ENCODE assay signal across 20 mouse cellular contexts in the genomic region with DNA sequence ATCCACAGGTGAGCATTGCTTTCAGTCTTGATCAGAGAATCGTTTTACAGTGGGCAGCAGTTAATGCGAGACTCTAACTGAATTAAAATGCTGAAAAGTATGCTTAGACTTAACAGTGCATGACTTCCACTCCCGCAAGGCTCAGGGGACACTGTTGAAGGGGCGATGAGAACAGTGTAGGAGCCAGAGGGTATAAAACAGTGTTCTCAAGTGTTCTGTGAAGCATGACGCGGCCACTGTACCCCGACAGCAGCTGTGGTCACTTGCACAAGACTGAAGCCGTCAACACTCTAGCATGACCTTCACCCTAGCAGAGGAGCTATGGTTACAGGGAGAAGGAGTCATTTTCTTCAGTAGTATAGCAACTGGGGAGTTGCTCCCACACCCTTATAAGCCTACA. TPM values are rescaled to one million over a fixed set of nuclear protein-coding genes. Genes with fewer than 3 reads are reported as not detected.
DNase-seq lines count a peak whose midpoint lies in the region; ATAC-seq and TF ChIP-seq lines count a peak whose summit lies in the region.
"Had no signal": no experiment of that assay in that cellular context is flagged by ENCODE, and none has a peak within 500 bp of the region (broad histone marks: within the 10 kb centered on the region; RNA-seq: fewer than 3 reads in every experiment).

No protein-coding gene starts in this region.

- peaks cover 6% of the 10 kb centered on the region; the same call in 1 of the 2 replicates for H3K36me3 ChIP-seq in heart, embryonic 16.5 days (ENCODE audit: control insufficient read depth, insufficient read depth)
- no peaks in the 10 kb centered on the region; the same call in 1 of the 2 replicates for H3K36me3 ChIP-seq in heart, adult 2 months (ENCODE audit: control insufficient read depth, insufficient read depth, low read length)
- H3K36me3 ChIP-seq in kidney, postnatal 0 days (ENCODE audit: insufficient read depth, low read length), result peaks cover 5% of the 10 kb centered on the region

- no peak overlapping the region for H3K4me3 ChIP-seq in heart, embryonic 16.5 days (ENCODE audit: low read length)
- no peak overlapping the region for H3K4me3 ChIP-seq in heart, adult 2 months
- no peak overlapping the region for H3K4me3 ChIP-seq in kidney, postnatal 0 days (replicated peaks; ENCODE audit: low read depth, low read length)
- H3K4me3 ChIP-seq: embryonic facial prominence, embryonic 15.5 days; gastrocnemius, adult 2 months; limb, embryonic 13.5 days; liver, embryonic 12.5 days; neural tube, embryonic 12.5 days had no signal

- H3K9ac ChIP-seq in heart, embryonic 16.5 days (ENCODE audit: low read length), result no peak overlapping the region
- no peak overlapping the region for H3K9ac ChIP-seq in heart, adult 2 months (ENCODE audit: low read depth, low read length)
- no peak overlapping the region for H3K9ac ChIP-seq in kidney, postnatal 0 days (ENCODE audit: low read depth, low read length)
- H3K9ac ChIP-seq: embryonic facial prominence, embryonic 15.5 days; hindbrain, embryonic 14.5 days; limb, embryonic 13.5 days; liver, embryonic 12.5 days; neural tube, embryonic 12.5 days had no signal

- TF ChIP-seq EP300 in heart, adult 2 months (IDR thresholded peaks at IDR 0.05; ENCODE audit: insufficient read depth, low read depth, low read length), result no peak

- intact Hi-C loops in heart, adult 2 months (cut with DNase I), result no loop called here

- peak overlapping the region; percentile 60 for H3K27ac ChIP-seq in heart, embryonic 16.5 days (ENCODE audit: low read length)
- H3K27ac ChIP-seq in heart, adult 2 months, result no peak overlapping the region
- peak overlapping the region; percentile 34; the same call in 1 of the 2 replicates for H3K27ac ChIP-seq in kidney, postnatal 0 days
- H3K27ac ChIP-seq: embryonic facial prominence, embryonic 15.5 days; gastrocnemius, adult 2 months; hindbrain, embryonic 14.5 days; limb, embryonic 13.5 days; liver, embryonic 12.5 days; neural tube, embryonic 12.5 days had no signal

- no peak; the same call in 1 of the 2 replicates for ATAC-seq in heart, embryonic 16.5 days (replicated peaks; ENCODE audit: extremely low read depth, insufficient read depth, low FRiP score)
- ATAC-seq in kidney, postnatal 0 days (replicated peaks; ENCODE audit: low FRiP score, low read depth), result no peak; the same call in 1 of the 2 replicates
- ATAC-seq: forebrain, embryonic 14.5 days; inflammation-experienced regulatory T-cells, adult 6 months; liver, embryonic 12.5 days; Patski had no signal

- TF ChIP-seq POLR2A in heart, adult 2 months (IDR thresholded peaks at IDR 0.05; ENCODE audit: insufficient read depth, low read depth, low read length), result no peak

- H3K9me3 ChIP-seq in heart, embryonic 16.5 days (replicated peaks; ENCODE audit: control insufficient read depth, low read length), result no peaks in the 10 kb centered on the region
- H3K9me3 ChIP-seq in kidney, postnatal 0 days (replicated peaks; ENCODE audit: low read length), result no peaks in the 10 kb centered on the region
- H3K9me3 ChIP-seq: embryonic facial prominence, embryonic 15.5 days; limb, embryonic 13.5 days; liver, embryonic 12.5 days; neural tube, embryonic 12.5 days had no signal

- TF ChIP-seq CTCF in heart, adult 2 months (IDR thresholded peaks at IDR 0.05), result no peak
- TF ChIP-seq CTCF in kidney, postnatal 0 days (IDR thresholded peaks at IDR 0.05; ENCODE audit: low read depth), result no peak

- H3K79me2 ChIP-seq in heart, adult 2 months (replicated peaks; ENCODE audit: control insufficient read depth, insufficient read depth, low read length), result no peaks in the 10 kb centered on the region

- H3K4me1 ChIP-seq in heart, embryonic 16.5 days (ENCODE audit: control insufficient read depth, insufficient read depth, low read length), result peaks cover 18% of the 10 kb centered on the region
- H3K4me1 ChIP-seq in heart, adult 2 months (ENCODE audit: control insufficient read depth, insufficient read depth, low read length), result no peaks in the 10 kb centered on the region; the same call in 1 of the 2 replicates
- no peaks in the 10 kb centered on the region for H3K4me1 ChIP-seq in kidney, postnatal 0 days (replicated peaks; ENCODE audit: insufficient read depth, low read length)

- WGBS in heart, embryonic 16.5 days, result 56% methylated on average over 8 of the region's 8 CpGs
- 64% methylated on average over 8 of the region's 8 CpGs for WGBS in heart, adult 2 months
- WGBS in kidney, postnatal 0 days, result 43% methylated on average over 8 of the region's 8 CpGs

- H3K27me3 ChIP-seq in heart, embryonic 16.5 days (ENCODE audit: control insufficient read depth, insufficient read depth, low read length), result no peaks in the 10 kb centered on the region
- H3K27me3 ChIP-seq in heart, adult 2 months (ENCODE audit: control insufficient read depth, insufficient read depth, low read length), result no peaks in the 10 kb centered on the region
- no peaks in the 10 kb centered on the region for H3K27me3 ChIP-seq in kidney, postnatal 0 days (ENCODE audit: insufficient read depth, low read length)
- H3K27me3 ChIP-seq: embryonic facial prominence, embryonic 15.5 days; limb, embryonic 13.5 days; liver, embryonic 12.5 days; neural tube, embryonic 12.5 days; Patski had no signal

- peak; percentile 25 for DNase-seq in adrenal gland, postnatal 14 days
- no peak for DNase-seq in adrenal gland, adult 18-20 months (ENCODE audit: low spot score in 2 of 2)
- no peak for DNase-seq in heart, adult 2 months
- DNase-seq in kidney, postnatal 0 days (ENCODE audit: low spot score), result peak; percentile 14
- DNase-seq in kidney, adult 11 months, result no peak
- peak; percentile 22 for DNase-seq in NIH3T3 (ENCODE audit: low read depth)
- DNase-seq: cerebellum, adult 11 months; cerebellum, adult 9-11 months; gastrocnemius, adult 2 months; kidney, postnatal 4 days; midbrain, embryonic 14.5 days had no signal

- H3K4me2 ChIP-seq in heart, embryonic 16.5 days (ENCODE audit: low read depth, low read length), result no peak overlapping the region
- H3K4me2 ChIP-seq in kidney, postnatal 0 days (ENCODE audit: low read length), result no peak overlapping the region
- H3K4me2 ChIP-seq: embryonic facial prominence, embryonic 15.5 days; hindbrain, embryonic 14.5 days; limb, embryonic 13.5 days; liver, embryonic 12.5 days; neural tube, embryonic 12.5 days had no signal

RNA-seq across cellular contexts. Expression of gene Dcaf5, which starts 52.9 kb away (rescaled TPM):
- 27.2 and 32.9 TPM in 2 replicates for total RNA-seq in adrenal gland, postnatal 14 days (2021)
- 10 to 100 TPM; 30.6 to 33.7 TPM for total RNA-seq in adrenal gland, adult 18-20 months (2021)
- 9.6 and 12.4 TPM in 2 replicates for polyA plus RNA-seq in heart, embryonic 16.5 days (2015; fragmentation: Nextera tagmentation; extraction: Ambion mirVana)
- total RNA-seq in heart, adult 2 months (2021), result 10 to 100 TPM; 32.4 to 38.1 TPM
- 15.9 and 24.9 TPM in 2 replicates for polyA plus RNA-seq in heart, adult 2 months (2012; rRNA removed)
- 11.5 and 11.9 TPM in 2 replicates for polyA plus RNA-seq in kidney, postnatal 0 days (2015; fragmentation: Nextera tagmentation; extraction: Ambion mirVana)

Comparison
In these comparisons a context has a peak if more than half of its experiments do, and no peak if none do; other contexts are left out.
1. DNase-seq: peak in adrenal gland, postnatal 14 days (single experiment), kidney, postnatal 0 days (single experiment) and NIH3T3 (single experiment); none in adrenal gland, adult 18-20 months (0 of 2), heart, adult 2 months (0 of 2) and kidney, adult 11 months (single experiment).